Mouse (Mus musculus) hindbrain, postnatal 0 days (tissue): Measurements from ENCODE around the gene Nhlrc3. TPM values are rescaled to one million over a fixed set of nuclear protein-coding genes. Genes with fewer than 3 reads are reported as not detected.

Experiments used
- ATAC-seq: fragments of 200-750 bp; cut with Nextera tagmentation; 2 replicates; pipeline ENCODE4 v1.8.0; 2017; ENCODE audit warnings: mild to moderate bottlenecking, moderate TSS enrichment, moderate library complexity
- DNase-seq: peaks from one replicate; pipeline ENCODE4 v3.0.0-alpha.2; 2015; ENCODE audit warnings: low spot score
- H3K27ac ChIP-seq: fragments of 300-500 bp; sonication (generic); 2 replicates; pipeline ENCODE4 v1.5.1; 2014; ENCODE audit warnings: mild to moderate bottlenecking
- H3K27me3 ChIP-seq: fragments of 300-500 bp; sonication (generic); 2 replicates; pipeline ENCODE4 v1.6.1; 2014; ENCODE audit warnings: low read length, mixed read lengths; ENCODE audit not compliant: insufficient read depth
- H3K36me3 ChIP-seq: fragments of 300-500 bp; sonication (generic); 2 replicates; pipeline ENCODE4 v1.6.1; 2014; ENCODE audit warnings: low read length, mixed read lengths; ENCODE audit not compliant: insufficient read depth
- H3K4me1 ChIP-seq: fragments of 300-500 bp; sonication (generic); 2 replicates; pipeline ENCODE4 v1.6.1; 2014; ENCODE audit warnings: antibody characterized with exemption, low read length, mixed read lengths; ENCODE audit not compliant: insufficient read depth
- H3K4me2 ChIP-seq: fragments of 300-500 bp; sonication (generic); 2 replicates; pipeline ENCODE4 v1.6.1; 2014; ENCODE audit warnings: low read depth, mild to moderate bottlenecking, low read length, moderate library complexity, mixed read lengths
- H3K4me3 ChIP-seq: fragments of 300-500 bp; sonication (generic); 2 replicates; pipeline ENCODE4 v1.5.1; 2014; ENCODE audit warnings: low read length
- H3K9ac ChIP-seq: fragments of 300-500 bp; sonication (generic); replicated peaks from 2 replicates; pipeline ENCODE4 v1.6.1; 2014; ENCODE audit warnings: mild to moderate bottlenecking, low read length, moderate library complexity, mixed read lengths
- H3K9me3 ChIP-seq: fragments of 300-500 bp; sonication (generic); 2 replicates; pipeline ENCODE4 v1.6.1; 2016; ENCODE audit warnings: low read length, mixed read lengths
- CTCF ChIP-seq: IDR thresholded peaks from 2 replicates; pipeline ENCODE4 v1.5.1; 2016; ENCODE audit warnings: antibody characterized with exemption, control low read depth, low read depth
- WGBS: fragments of 180-500 bp; shearing (Covaris S2); extraction: QIAGEN DNeasy Blood & Tissue Kit; methylation state at CpG from one replicate; pipeline ENCODE4 v1.1.7; 2014; 5-methylcytosine and 5-hydroxymethylcytosine counted together
- polyA plus RNA-seq: library from polyadenylated mRNA; unstranded; fragments of >200 nt; fragmentation: Nextera tagmentation; extraction: Ambion mirVana; gene quantifications from 2 replicates; pipeline ENCODE4 v1.2.1, GENCODE M21; 2015
- total RNA-seq: library from RNA; depleted of rRNA; stranded (reverse); fragments of >200 nt; gene quantifications from 2 replicates; pipeline ENCODE4 v1.2.3, GENCODE M21; 2014; rRNA removed

Nhlrc3 gene
- total and polyA plus RNA-seq, 2 experiments from 2014 or later = 7.5 to 14.4 TPM

GRCm38 (mm10) chr3:53407145-53407544 lies 56.0 kb downstream of the Nhlrc3 start:
- ATAC-seq = no peak
- Histone ChIP-seq H3K4me1 (no peaks in the 10 kb centered on the region), H3K36me3 (no peaks in the 10 kb centered on the region), H3K9me3 (no peaks in the 10 kb centered on the region), H3K27ac (no peak overlapping the region), H3K4me2 (no peak overlapping the region), H3K27me3 (no peaks in the 10 kb centered on the region), H3K4me3 (no peak overlapping the region), H3K9ac (no peak overlapping the region)
- DNase-seq = no peak
- no peak for TF ChIP-seq CTCF
- 40% methylated on average over 1 of the region's 1 CpGs for WGBS

Other genes starting within 250 kb of the Nhlrc3 start
- gene Proser1, start 334 bp upstream of the Nhlrc3 start, total RNA-seq = 8.4 and 10.4 TPM in 2 replicates
- 14.7 and 14.8 TPM in 2 replicates for gene Proser1, start 334 bp upstream of the Nhlrc3 start, polyA plus RNA-seq
- gene Stoml3, start 25.3 kb upstream of the Nhlrc3 start, total RNA-seq = 0.07 TPM in 1 of 2 replicates, not detected in the other
- gene Stoml3, start 25.3 kb upstream of the Nhlrc3 start, polyA plus RNA-seq = not detected in 2 replicates
- 13.9 and 17.6 TPM in 2 replicates for gene Frem2, start 194.0 kb upstream of the Nhlrc3 start, total RNA-seq
- gene Frem2, start 194.0 kb upstream of the Nhlrc3 start, polyA plus RNA-seq = 1.7 TPM in 2 replicates